Mouse (Mus musculus): ENCODE results near the gene Rgs6.

The Rgs6 gene

DNA sequence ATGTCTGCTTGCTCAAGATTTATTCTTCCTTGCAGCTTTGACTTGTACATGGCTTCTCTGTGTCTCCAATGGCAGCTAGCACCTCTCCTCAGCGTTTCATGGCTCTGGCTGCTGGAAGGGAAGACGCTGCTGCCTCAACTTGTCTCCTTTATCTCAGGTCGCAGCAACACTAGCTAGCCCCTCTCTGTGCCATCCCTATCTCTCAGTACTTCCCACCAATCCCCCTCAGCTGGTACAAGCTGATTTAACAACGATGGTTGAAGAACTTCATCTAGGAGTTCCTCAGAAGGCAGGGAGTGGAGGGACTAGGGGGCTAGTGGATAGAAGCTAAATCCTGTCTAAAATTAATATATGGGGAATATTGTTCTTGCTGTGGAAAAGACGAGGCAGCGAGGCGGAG is 503.9 kb downstream of the Rgs6 start:
- no peak for DNase-seq (ENCODE audit: low spot score)

DNA sequence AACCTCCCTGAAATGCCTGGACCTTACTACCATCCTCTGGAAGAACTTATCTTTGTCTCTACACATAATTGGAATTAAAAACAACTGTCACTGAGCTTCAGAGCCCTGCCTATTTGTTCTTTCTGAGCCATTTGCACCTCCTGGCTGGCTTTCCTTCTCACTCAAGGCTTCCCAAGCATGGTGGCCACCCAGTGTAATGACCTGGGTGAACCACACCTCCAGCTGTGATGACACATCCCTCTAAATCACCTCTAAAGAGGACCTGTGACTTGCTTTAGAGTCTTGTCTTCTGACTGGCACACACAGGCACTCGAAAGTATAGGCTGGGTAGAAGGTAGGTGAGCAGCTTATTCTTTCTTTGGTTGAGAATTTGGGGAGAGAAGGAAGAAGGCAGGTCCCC is 509.7 kb downstream of the Rgs6 start:
- no peak for DNase-seq (ENCODE audit: low spot score)

DNA sequence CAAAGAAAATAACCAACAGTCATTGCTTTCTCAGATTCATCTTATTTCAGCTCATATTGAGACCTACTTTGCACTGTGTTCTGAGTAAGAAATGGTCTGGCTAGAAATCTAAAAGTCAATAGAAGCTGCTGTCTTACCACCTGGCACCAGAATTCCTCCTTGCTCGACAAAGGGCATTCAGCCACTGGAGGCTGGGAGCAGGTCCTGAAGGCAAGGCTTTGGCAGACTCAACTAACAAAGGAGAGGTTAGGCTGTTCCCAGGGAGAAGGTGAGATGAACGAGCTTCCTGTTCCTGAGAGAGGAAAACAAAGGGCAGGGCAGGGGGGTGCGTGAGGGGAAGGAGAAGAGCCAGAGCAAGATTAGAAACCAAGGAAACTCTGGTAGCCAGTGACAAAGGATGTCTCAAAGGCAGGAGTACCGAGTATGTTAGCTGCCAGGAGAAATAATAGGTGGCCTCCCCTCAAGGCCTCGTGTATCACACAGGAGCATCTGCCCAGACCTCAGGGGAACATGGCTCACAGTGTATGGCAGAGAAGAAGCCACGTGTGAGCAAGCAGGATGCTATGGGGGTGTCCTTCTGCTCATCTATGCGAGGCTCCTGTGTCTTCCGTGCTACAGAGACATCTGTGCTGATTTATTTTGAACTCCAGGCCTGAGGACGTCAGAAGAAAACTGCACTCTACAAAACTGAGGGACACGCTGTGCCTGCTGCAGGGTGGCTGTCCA is 510.7 kb downstream of the Rgs6 start:
- no peak for DNase-seq (ENCODE audit: low spot score)

DNA sequence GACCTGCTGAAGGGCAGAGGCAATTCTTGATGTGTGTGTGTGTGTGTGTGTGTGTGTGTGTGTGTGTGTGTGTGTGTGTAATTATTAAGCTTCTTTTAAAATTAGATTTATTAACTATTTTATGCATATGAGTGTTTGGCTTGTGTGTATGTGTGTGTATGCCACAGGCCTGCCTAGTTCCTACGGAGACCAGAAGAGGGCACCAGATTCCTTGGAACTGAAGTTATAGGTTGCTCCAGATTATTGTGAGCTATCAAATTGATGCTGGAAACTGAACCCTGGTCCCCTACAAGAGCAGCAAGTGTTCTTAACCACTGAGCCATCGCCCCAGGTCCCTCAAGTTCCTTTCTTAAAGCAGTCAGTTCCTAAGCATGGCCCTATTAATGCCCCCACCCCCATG is 511.8 kb downstream of the Rgs6 start:
- no peak for DNase-seq (ENCODE audit: low spot score)

DNA sequence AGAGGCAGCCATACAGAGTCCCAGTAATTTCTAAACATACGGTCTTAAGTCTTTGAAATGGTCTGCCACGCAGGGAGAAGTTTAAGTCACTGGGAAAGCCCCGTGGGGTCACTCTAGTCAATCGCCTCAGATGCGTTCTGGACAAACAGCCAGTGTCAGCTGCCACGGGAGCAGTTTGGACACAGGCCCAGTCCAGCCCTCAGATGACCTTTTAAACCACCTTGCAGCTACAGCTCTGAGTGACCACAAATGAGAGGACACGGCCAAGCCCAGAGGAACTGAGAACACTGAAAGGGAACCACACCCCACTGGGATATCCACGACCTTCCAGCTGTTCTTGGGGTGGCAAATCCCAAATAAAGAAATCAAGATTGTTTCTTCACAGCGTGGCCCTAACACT is 512.3 kb downstream of the Rgs6 start:
- DNase-seq (ENCODE audit: low spot score), result no peak

DNA sequence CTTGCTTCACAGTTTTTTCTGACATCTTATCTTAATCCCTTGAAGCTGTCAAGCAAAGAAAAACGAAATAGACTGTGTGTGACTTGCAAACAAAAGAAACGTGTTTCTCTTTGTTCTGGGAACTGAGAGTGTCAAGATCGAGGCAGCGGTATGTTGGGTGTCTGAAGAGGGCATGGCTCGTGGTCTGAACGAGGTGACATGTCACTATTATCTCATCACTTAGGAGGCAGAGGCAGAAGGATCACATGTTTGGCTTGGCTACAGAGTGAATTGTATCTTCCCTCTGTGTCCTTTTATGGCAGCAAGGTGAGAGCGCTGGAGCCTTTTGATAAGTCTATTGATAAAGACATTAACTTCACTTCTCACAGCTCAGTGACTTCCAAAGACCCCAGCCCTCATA is 512.8 kb downstream of the Rgs6 start:
- no peak for DNase-seq (ENCODE audit: low spot score)

DNA sequence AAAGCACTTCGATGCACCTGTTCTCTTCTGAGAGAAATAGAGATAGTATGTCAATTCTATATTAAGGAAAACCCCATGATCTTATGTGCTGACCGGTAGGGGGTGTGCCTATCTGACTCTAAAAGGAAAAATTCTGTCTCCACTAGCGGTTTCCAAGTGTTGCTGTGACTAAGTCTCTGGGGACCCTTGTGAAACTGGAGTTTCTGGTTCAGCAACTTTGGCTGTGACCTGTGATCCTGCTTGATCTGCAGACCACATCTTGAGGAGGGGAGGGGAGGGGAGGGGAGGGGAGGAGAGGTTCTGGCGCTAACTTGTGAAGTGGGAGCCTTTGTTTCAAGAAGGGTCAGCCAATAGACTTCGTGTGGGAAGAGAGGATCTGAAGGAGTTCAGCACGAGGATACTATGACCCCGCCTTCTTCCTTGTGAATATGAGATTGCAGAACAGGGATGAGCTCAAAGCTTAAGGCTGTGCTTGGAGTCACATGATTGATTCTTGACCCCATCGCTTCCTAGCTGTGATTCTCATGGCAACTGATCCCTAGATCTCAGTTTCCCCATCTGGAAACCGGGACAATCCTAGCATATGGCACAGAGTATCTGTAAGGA is 517.5 kb downstream of the Rgs6 start:
- DNase-seq (ENCODE audit: low spot score), result no peak

DNA sequence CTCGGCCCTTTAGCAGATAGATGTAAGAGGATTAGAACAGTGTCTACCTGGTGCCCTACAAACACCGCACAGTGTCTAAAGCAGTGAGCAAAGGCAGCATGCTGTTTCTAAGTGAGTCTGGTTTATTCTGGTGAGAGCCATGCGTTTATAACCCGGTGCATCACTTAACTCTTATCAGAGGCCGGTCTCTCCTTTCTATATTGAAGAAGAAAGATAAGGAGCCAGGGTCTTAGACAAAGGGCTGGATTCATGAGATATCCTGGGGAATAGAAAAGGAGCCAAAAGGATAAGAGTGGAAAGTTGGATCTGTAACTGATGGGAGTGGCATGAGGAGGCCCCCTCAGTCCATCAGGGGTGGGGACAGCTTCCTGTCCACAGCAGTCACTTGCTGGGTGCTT is 518.0 kb downstream of the Rgs6 start:
- no peak for DNase-seq (ENCODE audit: low spot score)

DNA sequence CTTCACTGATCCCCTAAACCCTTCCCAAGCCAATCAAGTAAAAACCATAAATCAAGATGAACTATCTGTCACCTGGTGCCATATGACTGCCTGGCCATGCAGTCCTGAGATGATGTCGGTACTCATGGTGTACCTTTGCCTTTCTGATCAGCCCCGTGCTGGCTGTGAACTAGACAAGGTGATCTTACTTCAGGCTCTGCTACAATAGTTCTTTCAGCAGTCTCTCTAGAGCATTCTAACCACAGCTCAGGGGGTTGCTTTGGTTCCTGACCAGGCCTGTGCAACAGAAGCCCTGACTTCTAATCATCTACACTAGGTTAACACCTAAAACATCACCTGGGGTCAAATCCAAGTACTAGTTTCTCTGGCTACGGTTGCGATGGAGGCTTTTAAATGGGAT is 521.4 kb downstream of the Rgs6 start:
- DNase-seq (ENCODE audit: low spot score), result no peak

DNA sequence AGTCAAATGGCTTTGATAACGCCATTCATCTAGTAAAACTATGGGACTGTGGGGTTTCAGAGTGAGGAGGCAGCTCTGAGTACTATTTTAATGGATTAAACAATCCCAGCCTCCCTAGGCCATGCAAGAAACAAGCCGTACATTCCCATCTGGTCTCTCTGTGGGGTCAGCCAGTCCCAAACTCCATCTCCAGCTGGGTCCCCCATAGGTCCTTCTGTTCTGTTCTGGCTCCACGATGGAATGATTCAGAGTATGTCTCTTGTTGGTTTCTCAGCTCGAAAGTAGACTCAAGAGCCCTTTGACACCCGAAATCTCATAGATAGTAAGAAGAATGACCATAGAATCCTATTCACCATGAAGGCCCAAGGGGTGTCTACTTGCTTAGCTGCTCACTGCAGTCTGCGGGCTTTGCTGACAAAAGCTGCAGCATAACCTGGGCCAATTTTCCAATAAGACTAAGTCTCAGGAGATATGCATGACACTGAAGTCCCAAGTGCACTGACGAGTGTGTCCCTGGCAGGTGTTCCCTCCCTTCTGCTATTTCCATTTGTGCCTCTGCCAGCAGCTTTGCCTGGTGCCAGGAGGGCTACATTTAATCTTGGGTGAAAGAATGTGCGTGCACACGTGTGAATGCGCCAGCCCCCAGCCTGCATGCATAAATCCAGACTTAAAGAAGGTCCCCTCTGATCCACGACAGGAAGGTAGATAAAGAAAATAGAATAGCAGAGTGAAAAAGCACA is 522.0 kb downstream of the Rgs6 start:
- no peak for DNase-seq (ENCODE audit: low spot score)

DNA sequence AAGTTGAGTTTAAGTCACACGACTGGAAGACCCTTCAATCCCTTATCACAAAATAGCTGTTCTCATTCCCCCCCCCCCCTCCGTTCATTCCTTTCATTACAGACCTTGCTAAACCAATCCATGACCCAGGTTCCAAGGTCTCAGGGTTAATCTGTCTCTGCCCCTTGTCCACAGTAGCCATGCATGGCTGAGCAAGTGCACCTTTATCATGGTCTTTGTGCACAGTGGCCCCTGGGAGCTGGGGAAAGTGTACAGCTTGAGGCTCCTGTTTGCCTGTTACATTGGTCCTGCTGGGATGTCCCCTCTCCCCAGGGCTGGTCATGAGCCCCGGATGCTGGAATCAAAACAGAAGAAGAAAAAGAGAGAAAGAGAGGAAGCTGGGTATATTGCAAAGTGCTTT is 522.6 kb downstream of the Rgs6 start:
- no peak for DNase-seq (ENCODE audit: low spot score)

DNA sequence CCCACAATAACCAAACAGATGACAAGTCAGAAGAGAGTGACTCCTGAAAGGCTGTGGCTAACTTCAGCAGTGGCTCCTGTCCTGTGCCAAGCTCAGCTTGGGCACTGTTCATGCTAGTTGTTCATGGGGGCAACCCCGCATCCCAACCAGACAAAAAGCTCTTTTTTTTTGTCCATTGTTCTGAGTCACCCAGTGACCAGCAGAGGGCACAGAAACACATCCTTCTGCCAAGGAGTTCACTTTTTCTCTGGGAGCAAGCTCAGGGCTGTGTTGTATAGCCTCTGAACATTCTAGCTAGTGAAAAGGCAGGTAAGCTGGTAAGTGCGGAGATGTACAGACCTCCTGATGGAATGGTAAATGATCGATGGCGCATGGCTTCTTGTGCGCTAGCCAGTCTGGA is 524.2 kb downstream of the Rgs6 start:
- no peak for DNase-seq (ENCODE audit: low spot score)

DNA sequence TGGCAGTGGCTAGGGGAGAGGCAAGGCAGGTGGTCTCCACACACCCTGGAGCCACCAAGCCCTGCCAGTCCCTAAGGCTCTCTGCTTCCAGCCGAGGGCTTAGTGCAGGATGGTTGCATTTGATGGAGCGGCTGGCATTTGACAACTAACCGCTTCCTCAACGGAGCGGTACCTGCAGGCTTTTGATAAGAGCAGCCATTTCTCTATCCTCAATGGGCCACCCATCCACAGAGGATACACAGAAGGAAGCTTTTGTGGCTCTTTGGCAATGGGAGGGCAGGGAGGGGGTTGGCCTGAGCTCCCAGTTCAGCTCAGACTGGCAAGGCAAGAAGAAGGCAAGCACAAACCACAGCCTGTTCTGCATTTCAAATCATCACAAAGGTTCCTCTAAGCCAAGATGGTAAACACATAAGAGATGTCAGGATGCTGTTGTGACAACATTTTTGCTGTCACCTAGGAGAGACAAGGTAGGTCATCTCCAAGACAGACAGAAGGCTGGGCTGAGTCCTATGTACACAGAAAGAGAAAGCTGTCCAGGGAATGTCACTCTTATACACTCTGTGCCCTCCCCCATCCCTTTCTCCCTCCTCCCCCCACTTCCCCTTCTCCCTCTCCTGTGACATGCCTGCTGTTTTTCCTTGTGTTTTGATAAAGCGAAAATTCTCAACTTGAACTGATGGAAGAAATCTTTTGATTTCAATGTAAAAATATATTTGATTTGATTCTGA is 525.0 kb downstream of the Rgs6 start:
- DNase-seq (ENCODE audit: low spot score), result no peak

DNA sequence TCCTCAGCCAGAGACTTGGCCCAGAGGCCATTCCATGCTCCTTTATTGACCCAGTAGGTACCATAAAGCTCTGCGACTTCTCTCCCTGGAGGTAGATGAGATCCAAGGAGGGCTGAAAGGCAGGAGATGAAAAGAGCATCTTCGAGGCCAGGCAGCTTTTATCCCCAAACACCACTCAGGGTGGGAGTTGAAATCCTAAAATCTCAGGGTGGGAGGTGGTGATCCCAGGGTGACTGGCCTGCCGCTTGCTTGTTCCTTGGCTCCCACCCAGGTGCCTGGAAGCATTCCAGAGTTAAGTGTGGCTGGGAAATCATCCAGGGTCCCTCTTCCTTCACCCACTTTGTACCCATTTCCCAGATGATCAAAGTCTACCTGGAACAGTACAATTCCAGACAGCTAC is 525.9 kb downstream of the Rgs6 start:
- no peak for DNase-seq (ENCODE audit: low spot score)

DNA sequence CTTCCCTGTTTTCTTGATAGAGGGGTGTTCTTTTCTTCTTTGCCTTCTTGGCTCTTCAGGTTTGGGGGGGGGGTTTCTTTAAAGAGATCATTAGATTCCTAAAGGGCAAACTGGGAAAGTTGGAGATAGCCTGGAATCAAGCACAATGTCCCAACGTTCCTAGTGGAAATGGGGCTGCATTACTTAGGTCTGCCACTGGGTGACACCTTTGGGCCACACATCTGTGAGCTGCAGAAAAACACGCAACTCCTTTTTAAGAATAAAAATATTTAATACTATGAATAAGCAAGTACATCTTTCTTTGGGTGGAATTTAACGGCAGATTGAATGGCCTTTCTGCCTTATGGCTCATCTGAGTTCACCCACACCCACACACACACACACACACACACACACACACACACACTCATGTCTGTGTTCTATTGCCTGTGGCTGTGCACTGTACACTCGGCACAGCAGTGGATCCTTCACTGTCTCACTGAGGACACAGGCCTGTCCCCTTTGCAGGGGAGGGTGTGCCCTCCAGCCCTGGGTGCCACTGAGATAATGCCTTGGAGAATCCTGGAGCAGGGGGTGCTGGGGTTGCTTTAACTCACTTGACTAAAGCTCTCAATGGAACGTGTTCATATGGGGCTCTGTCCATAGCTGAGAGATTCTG is 526.4 kb downstream of the Rgs6 start:
- DNase-seq (ENCODE audit: low spot score), result no peak

DNA sequence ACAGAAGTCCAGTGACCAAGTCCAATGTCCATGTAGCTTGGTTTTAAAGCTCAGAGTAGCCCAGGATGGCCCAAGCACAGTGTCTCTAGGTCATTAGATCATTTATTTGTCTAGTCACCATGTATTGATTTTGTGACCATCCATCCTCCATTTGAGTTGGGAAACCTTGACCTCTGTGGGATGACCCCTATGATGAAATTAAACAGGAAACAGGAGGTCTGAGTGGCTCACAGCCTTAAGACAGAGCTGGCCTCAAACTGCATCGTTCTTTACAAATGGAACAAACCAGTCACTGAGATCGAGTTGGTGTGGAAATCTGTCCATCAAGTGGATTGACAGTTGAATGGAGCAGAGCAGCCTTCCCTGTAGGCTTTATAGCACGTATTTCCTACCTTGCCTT is 536.0 kb downstream of the Rgs6 start:
- no peak for DNase-seq (ENCODE audit: low spot score)

DNA sequence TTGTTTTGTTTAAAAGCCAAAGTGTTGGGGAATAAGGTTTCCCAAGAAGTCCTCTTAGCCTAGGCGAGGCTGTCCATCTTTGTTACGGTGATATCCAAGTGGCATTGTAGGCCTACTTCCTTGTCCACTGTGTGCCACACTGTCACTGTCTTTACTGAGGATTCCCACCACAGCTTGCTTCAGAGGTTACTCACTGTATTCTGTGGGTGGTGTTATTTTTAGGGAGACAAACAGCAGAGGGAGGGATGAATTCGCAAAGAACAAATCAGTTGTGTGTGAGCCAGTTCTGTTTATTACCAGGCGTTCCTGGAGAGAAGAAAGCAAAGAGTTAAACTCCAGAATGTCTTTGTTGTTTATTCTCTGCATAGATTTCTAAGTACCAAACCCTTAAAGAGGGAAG is 537.2 kb downstream of the Rgs6 start:
- DNase-seq (ENCODE audit: low spot score), result no peak

DNA sequence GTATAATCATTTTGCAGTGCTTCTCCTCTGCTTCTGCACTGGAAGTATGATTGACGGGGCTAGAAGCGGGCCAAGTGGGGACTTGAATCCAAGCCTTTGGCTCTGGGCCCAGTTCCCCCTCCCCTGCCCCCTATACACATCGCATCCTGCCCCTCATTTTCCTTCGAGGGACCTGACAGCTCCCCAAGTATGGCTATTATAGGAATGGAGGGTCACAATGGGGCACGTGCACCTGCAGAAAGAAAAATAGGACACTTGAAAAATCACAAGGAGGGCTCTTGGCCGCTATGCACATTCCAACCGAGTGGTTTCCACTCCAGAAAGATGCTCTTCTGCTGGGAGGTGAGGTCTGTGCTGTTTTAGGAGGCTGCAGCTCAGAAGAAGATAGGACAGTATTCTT is 538.8 kb downstream of the Rgs6 start:
- DNase-seq (ENCODE audit: low spot score), result no peak

DNA sequence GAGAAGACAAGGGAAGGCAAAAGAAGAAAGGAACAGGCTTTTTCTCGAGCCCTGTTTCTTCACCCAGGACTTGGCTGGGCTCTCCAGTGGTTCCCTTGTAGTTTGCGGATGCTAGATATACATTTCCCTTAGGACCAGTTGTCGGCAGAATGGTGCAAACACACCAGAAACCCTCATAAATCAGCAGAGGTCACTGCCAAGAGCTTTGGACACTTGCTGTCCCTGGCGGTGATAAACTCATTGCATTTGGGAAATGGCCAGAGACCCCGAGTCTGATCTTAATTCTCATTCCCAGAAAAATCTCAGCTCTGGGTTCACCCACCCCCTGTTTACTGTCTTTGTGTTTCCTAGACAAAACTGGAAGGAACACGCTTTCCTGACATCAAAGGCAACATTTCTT is 539.9 kb downstream of the Rgs6 start:
- no peak for DNase-seq (ENCODE audit: low spot score)

DNA sequence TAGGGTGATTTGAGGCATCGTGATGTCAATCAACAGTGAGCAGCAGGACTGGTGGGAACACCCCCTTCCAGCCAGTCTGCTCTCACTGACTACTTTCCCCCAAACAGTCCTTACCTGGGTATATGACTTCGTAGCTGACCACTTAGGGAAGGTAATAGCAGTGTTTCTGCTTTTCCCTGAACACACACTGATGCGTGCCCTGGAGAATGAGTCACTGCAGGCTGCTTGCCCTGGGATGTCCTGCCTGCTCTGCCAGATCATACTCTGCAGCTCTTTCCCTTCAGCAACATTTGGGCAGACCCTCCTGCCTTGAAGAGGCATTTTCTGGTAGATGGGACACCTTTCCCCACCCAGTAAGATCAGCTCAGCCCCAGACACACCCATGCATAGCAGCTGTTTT is 540.5 kb downstream of the Rgs6 start:
- no peak for DNase-seq (ENCODE audit: low spot score)

DNA sequence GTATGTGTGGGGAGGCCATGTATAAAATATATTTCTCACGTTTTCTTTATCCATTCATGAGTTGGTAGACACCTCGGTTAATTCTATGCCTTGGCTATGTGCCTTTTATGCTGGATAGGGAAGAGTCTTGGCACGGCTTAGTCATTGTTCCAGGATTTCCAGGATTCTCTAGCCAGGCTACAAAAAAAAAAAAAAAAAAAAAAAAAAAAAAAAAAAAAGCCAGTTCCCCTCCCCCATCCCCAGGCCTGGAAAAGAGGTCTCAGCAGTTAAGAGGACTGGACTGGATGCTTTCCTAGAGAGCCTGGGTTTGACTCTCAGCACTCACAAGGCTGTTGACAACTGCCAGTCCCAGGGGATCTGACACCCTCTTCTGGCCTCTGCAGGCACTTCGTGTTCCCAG is 543.3 kb downstream of the Rgs6 start:
- DNase-seq (ENCODE audit: low spot score), result no peak

DNA sequence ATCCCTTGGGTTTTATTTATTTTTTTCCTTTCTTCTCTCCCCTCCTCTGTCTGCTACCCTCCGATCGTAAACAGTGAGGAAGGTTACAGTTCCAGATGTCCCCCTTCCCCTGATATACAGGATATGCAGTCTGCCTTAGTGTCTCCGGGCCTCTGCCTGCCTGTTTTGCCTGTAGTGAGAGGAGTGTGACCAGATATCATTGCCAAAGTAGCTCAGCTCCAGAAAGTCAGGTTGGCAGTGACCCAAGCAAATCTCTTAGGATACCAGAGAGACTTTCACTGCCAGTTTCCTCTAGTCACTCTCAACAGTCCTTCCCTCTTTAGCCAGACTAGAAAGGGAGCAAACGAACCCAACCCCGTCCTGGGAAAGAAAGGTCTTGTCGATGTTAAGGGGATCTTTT is 545.7 kb downstream of the Rgs6 start:
- no peak for DNase-seq (ENCODE audit: low spot score)
